Mouse (Mus musculus) R1 (cell line): Measurements from ENCODE around the gene Prkce.
"Not testable (repeated sequence)": the region's sequence is repeated elsewhere in the genome, so short reads cannot be mapped to it uniquely, and the experiment has no call there.

Experiments
- DNase-seq: peaks from one replicate; pipeline ENCODE4 v3.0.0-alpha.2; 2018; ENCODE audit warnings: low read depth, low spot score

Prkce gene

DNA sequence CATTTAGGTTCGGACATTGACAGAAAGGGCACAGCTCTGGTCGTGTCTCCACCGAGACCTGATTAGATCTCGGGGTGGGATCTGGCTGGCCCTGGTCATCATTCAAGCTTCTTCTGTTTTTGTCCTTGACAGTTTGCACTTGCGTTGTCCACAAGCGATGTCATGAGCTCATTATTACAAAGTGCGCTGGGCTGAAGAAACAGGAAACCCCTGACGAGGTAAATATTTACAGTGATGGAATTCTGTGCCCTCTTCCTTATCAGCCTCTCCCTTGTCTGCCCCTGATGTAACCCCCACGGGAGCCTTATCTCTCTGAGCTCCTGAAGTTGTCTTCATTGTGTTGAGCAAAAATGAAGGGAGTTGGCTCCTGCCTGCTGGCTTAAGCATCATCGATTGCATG, 309.1 kb downstream of the Prkce start:
- DNase-seq, result no peak

- DNase-seq, result not testable (repeated sequence)
These were observed 309.8 kb downstream of the Prkce start for GRCm38 (mm10) chr17:86477401-86477800.

DNA sequence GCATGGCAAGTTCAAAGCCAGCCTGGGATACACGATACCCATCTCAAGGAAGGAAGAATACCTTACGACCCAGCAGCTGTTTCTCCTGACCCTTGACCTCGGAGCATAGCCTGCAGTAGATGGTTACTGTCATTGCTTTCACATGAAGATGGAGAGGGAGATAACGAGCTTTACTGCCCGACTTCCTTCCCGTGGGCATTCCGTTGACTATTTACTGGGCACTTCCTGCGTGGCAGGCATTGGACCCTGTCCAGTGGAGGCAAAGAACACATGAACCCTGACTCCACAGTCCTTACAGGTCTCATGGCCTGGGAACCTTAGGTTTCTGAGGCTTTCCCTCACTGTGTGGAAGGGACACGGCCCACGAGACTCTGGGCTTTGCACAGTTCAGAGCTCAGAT, 311.8 kb downstream of the Prkce start:
- no peak for DNase-seq

GRCm38 (mm10) chr17:86482675-86483074, 315.1 kb downstream of the Prkce start:
- no peak for DNase-seq

DNA sequence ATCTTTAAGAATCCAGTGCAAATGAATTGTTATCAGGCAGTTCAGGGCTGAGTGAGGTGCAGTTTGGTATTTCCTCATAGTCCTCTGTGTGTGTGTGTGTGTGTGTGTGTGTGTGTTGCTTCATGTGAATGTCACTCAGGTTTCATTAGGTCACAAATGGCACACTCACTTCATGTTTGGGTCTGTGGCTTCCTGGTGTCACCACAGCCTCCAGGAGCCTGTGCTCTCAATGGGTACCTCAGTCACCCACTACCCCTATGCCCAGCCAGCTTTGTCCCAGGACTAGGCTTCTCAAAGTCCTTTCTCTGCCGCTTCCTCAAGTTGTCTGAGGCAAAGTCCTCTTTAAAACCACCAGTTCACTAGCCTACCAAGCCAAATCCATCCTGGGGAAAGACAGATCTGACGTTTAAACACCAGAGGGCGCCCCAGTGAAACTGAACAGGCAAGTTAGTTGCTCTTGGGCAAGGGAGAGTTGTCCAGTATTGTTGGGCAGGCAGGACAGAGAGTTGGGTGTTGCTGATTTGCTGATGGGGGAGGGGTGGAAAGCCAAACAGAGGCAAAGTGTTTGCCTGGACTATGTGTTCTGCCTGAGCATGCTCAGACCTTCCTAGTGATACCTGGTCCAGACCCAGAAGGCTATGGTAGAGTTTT, 316.6 kb downstream of the Prkce start:
- DNase-seq, result peak; percentile 69

- no peak for DNase-seq
These were observed 319.1 kb downstream of the Prkce start for GRCm38 (mm10) chr17:86486657-86487056.

DNA sequence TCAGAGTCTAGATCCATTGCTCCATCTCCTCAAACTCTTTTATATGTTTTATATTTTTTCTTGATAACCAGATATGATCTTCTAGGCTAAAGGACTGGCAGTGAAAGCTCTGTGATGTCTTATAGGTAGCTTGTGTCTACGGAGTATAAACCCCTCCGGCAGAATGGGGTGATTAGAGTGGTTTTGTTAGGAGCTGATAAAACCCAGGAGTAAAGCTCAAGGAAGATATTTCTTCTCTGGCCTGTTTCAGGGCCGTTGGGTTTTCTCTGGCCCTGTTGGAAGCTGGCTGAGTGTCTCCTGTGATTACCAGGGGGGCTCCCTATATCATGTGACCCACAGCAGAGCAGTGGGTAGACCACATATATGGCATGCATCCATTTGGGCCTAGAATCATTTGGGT, 319.9 kb downstream of the Prkce start:
- DNase-seq, result no peak

- no peak for DNase-seq
These were observed 322.2 kb downstream of the Prkce start for GRCm38 (mm10) chr17:86489827-86490226.

GRCm38 (mm10) chr17:86492376-86492775, 324.8 kb downstream of the Prkce start:
- no peak for DNase-seq

- DNase-seq, result no peak
These were observed 326.4 kb downstream of the Prkce start for GRCm38 (mm10) chr17:86493891-86494420.

DNA sequence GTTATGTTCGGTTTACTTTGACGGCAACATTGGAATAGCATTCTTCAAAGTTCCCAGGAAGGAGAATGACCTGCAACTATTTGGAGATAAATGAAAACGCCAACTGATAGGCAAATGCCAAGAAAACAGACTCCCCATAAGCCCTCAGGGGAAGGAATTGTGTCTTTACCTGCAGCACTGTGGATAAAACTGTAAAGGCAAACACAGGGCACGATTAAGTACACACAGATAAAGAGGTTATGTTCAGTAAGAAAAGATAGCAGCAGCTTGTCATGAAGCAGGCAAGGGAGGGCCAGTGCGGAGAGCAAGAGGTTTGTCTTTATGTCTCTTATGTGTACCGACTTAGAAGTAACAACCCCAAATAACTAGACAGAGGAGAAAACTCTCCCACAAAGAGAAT, 326.9 kb downstream of the Prkce start:
- no peak for DNase-seq

DNA sequence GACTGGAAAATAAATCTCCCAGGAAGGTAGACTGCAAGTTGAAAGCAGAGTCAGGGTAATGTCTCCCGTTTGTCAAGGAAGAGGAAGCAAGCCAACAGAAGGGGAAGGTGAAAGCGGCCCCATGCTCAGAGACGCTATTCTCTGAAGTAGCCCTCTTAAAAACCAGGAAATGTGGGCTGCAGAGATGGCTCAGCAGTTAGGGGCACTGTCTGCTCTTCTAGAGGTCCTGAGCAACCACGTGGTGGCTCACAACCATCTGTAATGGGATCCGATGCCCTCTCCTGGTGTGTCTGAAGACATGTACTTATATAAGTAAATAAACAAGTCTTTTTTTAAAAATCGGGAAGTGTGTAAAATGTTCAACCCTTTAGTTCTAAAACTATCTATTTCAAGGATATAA, 327.3 kb downstream of the Prkce start:
- no peak for DNase-seq

DNA sequence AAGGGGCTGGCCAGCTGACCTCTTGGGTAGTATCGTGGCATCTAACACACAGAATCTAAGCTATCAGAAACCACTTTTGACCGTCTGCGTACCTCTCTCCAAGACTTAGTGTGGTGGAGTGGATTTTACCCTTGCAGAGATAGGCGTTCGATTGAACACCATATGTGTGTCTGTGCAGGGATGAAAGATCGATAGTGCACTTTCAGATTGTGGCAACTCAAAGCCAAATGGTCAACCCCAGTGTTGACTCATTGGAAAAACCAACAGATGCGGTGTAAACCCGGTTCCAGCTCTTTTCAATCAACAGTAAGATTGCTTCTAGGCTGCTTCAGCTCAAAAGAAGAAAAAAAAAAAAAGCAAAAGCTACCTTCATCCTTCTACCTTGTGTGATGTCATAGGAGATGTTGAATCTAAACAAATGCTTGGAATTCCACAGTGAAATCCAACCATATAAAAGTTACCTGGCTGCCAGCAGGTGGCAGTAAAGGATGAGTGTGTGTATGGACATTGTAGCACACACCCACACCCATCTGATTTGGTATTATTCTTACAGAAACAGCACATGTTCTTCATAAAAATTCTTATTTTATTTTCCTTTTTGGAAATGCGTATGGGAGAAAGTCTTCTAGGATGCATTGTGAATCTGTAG, 328.7 kb downstream of the Prkce start:
- DNase-seq, result peak; percentile 81

DNA sequence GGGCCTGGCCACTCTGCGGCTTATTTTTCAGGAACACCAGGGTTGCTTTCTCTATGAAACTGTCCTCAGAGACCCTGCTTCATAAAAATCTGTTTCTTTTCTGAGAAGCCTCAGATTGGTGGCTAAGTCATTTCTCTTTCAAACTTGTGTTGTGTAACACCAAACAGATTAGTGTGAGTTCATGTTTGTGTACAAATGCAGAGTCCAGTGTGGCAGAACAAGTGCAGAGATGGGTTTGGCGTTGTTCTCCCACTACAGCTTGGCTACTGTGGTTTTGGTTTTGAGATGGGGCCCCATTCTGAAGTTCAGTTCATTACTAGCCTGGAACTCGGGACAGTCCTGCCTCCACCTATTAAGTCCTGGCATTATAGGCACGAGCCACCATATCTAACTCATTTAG, 329.7 kb downstream of the Prkce start:
- no peak for DNase-seq

DNA sequence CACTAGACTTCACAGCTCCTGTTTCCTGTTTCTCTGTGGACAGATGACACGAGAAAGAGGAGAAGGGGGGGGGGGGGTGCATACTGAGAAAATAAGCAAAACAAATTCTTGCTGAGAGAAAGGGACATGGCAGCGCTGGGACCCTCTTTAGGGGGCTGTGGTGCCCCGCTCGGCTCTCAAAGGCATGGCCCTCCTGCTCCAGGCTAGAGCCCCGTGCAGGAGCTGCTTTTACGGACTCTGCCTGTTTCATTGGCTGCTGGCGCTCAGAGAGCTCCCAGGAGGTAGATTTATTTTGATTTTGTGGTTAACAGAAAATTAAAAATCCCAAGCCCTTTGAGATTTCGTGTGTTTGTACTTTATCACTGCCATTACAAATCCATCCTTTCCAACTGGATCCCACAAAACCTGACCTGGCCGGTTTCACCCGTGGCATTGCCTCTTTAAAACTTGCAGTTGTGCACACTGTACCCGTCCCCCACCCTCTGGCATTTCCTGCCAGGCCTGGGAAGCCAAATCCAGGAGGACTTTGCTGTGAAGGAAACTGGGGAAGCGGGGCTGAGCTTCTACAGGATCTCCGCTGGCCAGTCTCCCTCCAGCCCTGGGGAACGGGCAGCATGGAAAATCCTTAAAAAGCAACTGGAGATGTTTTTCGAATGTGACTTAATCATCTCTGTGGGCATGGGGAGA, 331.9 kb downstream of the Prkce start:
- no peak for DNase-seq

DNA sequence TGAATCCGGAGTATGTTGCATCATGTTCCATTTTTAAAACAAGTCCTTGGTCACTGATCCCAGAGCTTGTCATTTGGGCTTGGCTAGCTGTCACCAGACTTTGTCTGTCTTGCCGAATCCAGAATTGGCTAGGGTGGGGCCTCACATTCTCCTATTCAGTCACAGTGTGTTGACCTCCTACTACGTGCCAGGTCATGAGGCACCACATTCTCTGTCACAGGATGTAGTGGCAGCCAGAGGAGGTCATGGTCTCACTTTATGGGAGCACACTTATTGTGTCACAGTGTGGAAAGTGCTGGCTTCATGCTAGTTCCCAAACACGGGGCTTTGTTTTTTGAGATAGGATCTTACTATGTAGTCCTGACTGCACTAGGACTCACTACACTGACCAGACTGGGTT, 333.8 kb downstream of the Prkce start:
- no peak for DNase-seq

- DNase-seq, result no peak
These were observed 335.8 kb downstream of the Prkce start for GRCm38 (mm10) chr17:86503208-86503897.

DNA sequence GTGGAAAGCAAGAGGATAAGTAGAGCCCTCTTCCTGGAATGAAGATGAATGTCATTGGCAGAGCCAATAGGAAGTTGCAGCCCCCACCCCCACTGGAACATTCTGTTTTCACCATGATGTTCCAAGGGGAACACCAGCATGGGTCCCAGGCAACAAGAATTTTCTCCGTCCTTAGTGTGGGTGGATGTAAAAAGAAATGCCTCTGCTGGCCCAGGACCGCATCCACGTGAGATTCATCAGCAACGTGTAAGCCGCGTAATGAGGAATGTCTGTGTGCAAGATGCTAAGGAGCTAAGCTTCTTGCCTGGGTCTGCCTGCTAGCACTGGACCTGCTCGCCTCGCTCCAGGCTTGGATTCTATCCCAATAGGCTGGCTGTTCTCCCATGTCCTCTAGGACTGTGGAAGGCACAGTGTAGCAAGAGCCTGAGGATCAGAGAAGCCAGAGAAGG, 337.6 kb downstream of the Prkce start, which contains the start of gene Gm10309:
Gene Gm10309, minus strand, starts transcription at position 50 of the 449 bp plus-strand sequence.
- no peak for DNase-seq

DNA sequence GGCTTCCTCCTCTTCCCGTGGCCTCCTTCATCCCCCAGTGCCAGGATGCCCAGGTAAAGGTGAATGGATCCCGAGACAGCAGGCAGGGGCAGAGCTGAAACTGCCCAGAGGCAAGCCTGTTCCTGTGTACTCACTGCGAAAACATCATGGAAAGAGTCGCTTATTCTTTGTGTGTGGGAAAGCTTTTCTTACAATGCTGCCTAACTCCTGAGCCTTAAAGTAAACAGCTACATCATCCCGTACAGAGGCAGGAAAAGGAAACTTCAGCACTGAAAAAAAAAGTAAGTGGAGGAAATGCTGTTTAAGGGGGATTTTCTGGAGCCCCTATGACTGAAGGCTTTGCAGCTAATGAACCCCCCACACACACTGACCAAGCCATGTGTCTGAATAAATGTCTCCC, 339.3 kb downstream of the Prkce start:
- no peak for DNase-seq

- DNase-seq, result no peak
These were observed 340.0 kb downstream of the Prkce start for GRCm38 (mm10) chr17:86507342-86508211.

- DNase-seq, result no peak
These were observed 340.6 kb downstream of the Prkce start for GRCm38 (mm10) chr17:86508212-86508490.
